Mouse (Mus musculus): Measurements from ENCODE around the gene Usp24. TPM values are rescaled to one million over a fixed set of nuclear protein-coding genes. Genes with fewer than 3 reads are reported as not detected.

The Usp24 gene
- polyA plus RNA-seq (2012; rRNA removed): 7.9 and 8.1 TPM in 2 replicates

DNA sequence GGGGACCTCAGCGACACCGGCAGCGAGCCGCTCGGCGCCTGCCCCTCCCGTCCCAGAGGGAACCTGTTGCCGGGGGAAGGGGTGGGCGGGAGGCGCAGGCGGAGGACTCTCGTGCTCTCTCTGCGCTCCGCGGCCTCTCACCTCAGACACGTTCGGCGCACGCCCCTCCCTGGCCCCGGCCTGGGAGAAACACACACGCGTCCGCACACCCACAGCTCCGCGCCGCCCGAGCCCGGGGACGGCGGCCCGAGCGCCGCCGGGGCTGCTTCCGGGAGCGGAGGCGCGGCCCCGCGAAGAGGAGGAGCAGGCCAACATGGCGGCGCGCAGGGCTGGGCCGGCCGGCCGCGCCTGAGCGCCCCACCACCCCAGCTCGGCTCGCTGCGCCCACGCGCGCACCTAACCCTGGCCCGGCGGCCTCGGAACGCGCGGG, at the start of gene Usp24:
Gene Usp24 (plus strand): TSS at position 293 of the 430 bp plus-strand sequence.

Other genes with a start within 250 kb of the Usp24 start
- 11.0 and 17.9 TPM in 2 replicates for gene Pcsk9, start 148.1 kb downstream of the Usp24 start, polyA plus RNA-seq (2012; rRNA removed)
- not detected in 2 replicates for gene Bsnd, start 176.1 kb downstream of the Usp24 start, polyA plus RNA-seq (2012; rRNA removed)
- gene Dhcr24, start 244.8 kb downstream of the Usp24 start, polyA plus RNA-seq (2012; rRNA removed): 130 and 177 TPM in 2 replicates

Data from colon, adult 2 months (tissue).